Mouse (Mus musculus) heart, adult 8-10 months (tissue): ENCODE measurements at regions not wholly inside any gene's neighbourhood (a gene's known extent, or its start where the extent isn't known, plus 50 kb on each side); places are given as distances from the start of the nearest gene placed in this dataset.

ENCODE experiments used
- DNase-seq: peaks from one replicate; pipeline ENCODE4 v3.0.0; 2022; ENCODE audit warnings: low spot score

GRCm38 (mm10) chr9:81726542-81726941 lies 92.9 kb upstream of the Htr1b start:
- no peak for DNase-seq

GRCm38 (mm10) chr9:81720103-81720502 lies 86.5 kb upstream of the Htr1b start:
- peak; percentile 4 for DNase-seq

GRCm38 (mm10) chr9:81716980-81717868 lies 83.6 kb upstream of the Htr1b start:
- DNase-seq: no peak

- no peak for DNase-seq
These were observed 57.7 kb upstream of the Htr1b start for GRCm38 (mm10) chr9:81691351-81691750.

GRCm38 (mm10) chr9:81689744-81690143 lies 56.1 kb upstream of the Htr1b start:
- no peak for DNase-seq
